Mouse (Mus musculus): Measurements from ENCODE around the gene St8sia1.

St8sia1 gene

DNA sequence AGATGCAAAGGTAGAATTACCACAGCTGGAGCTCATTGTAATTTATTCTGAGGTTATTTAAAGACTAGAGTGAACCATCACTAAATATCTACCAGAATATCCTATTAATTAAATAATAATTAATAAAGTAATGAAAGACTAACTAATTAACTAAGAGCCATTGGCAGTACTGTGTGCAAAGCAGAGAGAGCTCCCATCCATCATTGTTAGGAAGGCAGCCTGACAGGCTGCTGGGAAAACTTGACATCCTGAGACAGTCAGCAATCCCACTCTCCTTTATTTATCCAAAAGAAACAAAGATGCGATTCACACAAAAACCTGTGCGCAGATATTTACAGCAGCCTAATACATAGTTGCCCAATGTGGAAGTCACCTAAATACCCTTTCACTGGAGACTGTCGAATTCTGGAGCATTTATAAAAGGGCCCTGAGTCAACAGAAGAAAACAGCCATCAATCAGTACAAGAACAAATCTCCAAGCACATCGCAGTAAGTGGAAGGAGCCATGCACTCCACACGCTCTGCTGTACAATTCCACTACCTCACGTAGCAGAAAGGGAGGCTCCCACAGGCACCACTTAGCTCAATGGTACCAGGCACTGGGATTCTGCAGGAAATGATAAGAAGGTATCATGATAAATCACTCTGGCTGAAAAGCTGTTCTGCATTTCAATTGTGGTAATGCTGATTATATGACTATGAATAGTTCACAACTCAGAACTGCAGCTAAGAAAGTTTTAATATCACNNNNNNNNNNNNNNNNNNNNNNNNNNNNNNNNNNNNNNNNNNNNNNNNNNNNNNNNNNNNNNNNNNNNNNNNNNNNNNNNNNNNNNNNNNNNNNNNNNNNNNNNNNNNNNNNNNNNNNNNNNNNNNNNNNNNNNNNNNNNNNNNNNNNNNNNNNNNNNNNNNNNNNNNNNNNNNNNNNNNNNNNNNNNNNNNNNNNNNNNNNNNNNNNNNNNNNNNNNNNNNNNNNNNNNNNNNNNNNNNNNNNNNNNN lies 15.7 kb upstream of the St8sia1 start:
- no peak for DNase-seq (ENCODE audit: low spot score in 2 of 2)

DNA sequence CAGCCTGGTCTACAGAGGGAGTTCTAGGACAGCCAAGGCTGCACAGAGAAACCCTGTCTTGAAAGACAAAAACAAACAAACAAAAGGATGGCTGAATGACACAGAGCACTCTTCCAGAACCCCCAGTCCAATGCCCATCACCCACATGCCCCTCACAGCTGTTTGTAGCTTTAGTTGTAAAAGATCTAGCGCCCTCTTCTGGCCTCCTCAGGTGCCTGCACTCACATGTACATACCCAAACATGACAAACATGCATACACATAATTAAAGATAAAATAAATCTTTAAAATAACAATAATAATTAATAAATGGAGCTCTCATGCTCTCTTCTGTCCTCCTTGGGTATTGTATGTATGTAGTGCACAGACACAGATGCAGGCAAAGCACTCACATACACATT lies 13.0 kb upstream of the St8sia1 start:
- no peak for DNase-seq (ENCODE audit: low spot score in 2 of 2)

DNA sequence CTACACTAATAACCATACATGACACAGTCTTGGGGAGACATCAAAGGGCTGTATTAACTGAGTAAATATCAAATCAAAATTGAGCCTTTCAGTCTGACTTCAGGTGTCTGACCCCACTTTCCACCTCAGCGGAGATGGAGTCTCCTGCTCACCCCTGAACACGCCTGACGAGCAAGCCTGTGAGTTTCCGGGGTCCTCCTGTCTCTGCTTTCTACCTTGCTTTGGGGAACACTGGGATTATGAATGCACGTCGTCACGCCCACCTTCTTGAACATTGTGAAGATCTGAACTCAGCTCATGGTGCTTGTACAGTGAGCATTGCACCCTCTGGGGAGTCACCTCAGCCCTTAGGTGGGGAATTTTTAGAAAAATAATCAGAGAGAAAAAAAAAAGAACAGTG lies 9.0 kb upstream of the St8sia1 start:
- DNase-seq (ENCODE audit: low spot score in 2 of 2), result peak in 1 of 2 experiments; percentile 38

DNA sequence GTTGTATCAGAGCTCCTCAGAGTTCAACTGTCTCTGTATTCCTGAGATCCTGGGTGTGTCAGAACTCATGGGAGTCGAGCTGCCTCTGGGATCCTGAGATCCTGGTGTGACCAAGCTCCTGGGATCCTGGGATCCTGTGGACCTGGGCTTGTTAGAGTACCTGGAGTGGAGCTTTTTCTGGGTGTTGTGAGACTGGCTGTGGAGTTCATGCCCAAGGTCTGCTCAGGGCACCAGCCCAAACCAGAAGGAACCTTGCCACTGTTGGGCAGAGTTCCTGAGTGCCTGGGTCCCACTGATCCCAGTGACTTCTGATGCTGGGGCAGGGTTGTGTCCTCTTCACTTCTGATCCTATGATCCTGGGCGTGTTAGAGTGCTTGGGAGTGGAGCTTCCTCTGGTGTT lies 8.0 kb upstream of the St8sia1 start:
- no peak for DNase-seq (ENCODE audit: low spot score in 2 of 2)

DNA sequence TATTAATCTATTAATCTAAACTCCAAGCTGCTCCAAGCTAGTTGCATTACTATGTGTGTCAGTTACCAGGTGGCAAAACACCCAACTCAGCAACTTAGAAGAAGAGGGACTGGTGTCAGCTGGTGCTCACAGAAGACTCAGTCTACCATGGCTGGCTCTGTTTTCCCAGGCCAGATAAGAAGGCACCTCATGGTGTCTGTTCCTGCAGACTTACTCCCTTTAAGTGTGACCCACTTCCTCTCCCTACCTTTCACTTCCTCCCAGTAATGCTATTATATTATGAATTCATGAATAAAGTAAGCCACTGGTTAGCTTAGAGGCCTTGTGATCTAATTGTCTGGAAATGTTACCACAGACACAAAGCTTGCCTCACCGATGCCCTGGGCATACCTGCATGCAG lies 3.2 kb upstream of the St8sia1 start:
- DNase-seq (ENCODE audit: low spot score in 2 of 2), result no peak

- peak in 1 of 2 experiments; percentile 45 for DNase-seq (ENCODE audit: low spot score in 2 of 2)
These were observed 506 bp upstream of the St8sia1 start for GRCm38 (mm10) chr6:142964531-142965385.

GRCm38 (mm10) chr6:142963480-142964075 lies 674 bp downstream of the St8sia1 start:
- no peak for DNase-seq (ENCODE audit: low spot score in 2 of 2)

GRCm38 (mm10) chr6:142962881-142963280 lies 1.4 kb downstream of the St8sia1 start:
- DNase-seq (ENCODE audit: low spot score in 2 of 2), result no peak

DNA sequence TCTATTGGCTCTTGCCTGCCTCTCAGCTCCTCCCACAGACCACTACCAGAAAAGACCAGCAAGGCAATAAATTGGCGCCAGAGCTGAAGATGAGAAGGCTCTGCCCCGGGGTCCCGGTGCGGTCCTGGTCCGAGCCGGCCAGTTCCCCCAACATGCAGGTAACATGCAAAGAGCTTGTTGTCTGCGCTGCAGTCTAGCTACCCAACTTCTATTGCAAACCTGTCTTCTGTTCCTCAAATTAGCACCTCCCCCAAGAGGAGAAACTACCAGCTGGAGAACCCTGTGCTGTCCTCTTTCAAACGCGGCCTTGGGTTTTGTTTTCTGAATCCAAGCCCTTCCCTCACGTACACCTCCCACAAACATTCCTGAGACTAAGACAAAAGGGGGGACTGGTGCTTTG lies 1.8 kb downstream of the St8sia1 start:
- no peak for DNase-seq (ENCODE audit: low spot score in 2 of 2)

- DNase-seq (ENCODE audit: low spot score in 2 of 2), result no peak
These were observed 2.4 kb downstream of the St8sia1 start for GRCm38 (mm10) chr6:142961721-142962455.

GRCm38 (mm10) chr6:142956556-142956955 lies 7.7 kb downstream of the St8sia1 start:
- no peak for DNase-seq (ENCODE audit: low spot score in 2 of 2)

DNA sequence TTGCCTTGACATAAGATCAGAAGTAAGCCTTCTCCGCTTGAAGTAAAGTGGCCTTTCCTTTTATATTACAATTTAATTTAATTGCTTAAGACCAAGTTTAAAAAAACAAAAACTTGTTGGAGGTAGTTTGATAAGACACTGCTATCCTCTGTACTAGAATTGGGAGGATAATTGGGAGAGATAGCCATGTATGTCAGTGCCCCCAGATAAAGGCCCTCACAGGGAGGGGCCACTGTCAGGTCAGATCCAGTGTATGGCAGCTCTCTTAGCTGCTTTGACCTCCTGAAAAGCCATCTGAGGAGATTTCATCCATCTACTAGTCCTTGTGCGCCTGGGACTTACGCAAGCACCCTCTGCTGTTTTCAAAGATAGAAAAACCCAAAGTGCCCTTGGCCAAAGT lies 9.0 kb downstream of the St8sia1 start:
- no peak for DNase-seq (ENCODE audit: low spot score in 2 of 2)

DNA sequence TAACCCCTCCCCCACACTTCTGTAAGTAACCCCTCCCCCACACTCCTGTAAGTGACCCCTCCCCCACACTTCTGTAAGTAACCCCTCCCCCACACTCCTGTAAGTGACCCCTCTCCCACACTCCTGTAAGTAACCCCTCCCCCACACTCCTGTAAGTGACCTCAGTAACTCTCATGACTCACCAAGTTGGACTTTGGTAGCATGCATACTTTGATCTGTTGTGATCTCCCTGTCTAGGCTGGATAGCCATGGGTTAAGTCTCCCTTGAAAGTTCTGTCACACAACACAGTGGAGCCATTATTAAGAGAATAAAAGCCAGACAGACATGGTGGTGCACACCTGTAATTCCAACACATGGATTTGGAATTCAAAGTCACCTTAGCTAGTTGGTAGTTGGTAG lies 11.1 kb downstream of the St8sia1 start:
- no peak for DNase-seq (ENCODE audit: low spot score in 2 of 2)

DNA sequence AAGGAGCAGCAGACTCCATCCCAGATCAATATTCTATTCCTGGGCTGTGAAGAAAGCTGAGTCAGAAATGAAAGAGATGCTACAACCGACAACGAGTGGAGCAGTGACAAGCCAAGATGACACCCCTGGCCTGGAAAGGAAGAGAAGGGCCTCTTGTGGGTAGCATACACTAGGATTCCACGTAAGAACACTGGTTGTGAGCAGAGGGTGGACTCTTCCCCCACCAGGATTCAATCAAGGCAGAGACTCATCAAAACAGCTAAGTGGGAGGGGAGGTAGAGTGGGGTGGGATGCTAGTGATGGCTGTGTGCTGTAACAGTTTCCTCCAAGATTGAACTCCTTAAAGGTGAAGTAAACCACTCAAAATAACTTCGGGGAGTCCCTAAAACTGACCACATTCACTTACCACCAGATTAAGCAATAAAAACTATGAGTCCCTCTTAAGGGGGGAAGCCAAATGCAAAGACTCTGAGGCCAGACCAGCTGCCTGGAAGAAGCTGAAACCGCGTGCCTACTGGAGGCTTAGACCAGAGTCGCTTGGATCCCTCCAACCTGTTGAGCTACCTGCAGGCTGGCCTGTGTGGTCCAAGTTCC lies 11.8 kb downstream of the St8sia1 start:
- no peak for DNase-seq (ENCODE audit: low spot score in 2 of 2)

DNA sequence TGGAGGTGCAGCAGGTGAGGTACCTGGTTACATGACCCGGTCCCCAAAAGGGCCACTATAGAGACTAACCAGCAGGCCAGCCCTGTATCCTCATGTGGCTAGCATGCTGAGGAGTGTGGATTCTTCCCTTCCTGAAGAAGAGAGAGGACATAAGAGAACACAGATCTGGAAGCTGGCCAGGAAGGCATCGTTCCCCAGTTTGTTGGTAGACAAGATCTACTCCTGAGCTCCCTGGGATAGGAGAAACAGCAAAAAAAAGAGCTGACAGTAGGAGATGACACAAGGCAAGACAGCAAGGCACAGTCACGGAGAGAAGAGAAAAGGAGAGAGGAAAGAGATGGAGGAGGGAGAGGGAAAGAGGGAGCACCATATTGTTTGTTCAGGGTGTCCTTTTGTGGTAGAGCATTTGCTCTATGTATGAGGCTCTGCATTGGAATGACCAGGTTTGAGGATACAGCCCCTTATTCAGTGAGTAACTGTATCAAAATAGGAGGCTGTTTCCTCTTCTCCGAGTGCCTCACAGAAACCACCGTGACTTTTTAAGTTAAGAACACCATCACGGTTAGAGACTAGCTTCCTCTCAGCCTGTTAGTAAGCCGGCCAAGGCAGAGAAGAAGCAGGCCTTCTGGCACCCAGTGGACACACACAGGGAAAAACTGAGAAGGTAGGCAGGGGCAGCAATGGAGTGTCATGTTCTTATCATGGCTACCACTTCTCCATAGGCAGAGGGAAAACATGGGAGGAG lies 12.5 kb downstream of the St8sia1 start:
- no peak for DNase-seq (ENCODE audit: low spot score in 2 of 2)

- no peak for DNase-seq (ENCODE audit: low spot score in 2 of 2)
These were observed 13.9 kb downstream of the St8sia1 start for GRCm38 (mm10) chr6:142950354-142950753.

GRCm38 (mm10) chr6:142948955-142949357 lies 15.3 kb downstream of the St8sia1 start:
- no peak for DNase-seq (ENCODE audit: low spot score in 2 of 2)

DNA sequence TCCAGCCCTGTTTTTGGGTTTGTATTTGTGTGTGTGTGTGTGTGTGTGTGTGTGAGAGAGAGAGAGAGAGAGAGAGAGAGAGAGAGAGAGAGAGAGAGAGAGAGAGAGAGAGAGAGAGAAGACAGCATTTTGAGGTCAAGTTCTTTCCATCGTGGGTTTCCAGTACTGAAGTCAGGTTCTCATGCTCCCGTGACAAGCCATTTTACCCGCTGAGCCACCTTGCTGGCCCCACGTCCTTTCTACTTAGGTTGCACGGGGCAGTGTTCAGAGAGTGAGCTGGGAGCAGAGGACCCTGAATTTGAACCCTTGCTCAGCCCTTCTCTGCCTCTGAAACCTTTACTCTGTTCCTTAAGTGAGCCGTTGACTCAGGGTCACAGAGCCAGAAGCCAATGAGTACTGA lies 17.2 kb downstream of the St8sia1 start:
- DNase-seq (ENCODE audit: low spot score in 2 of 2), result no peak

- DNase-seq (ENCODE audit: low spot score in 2 of 2), result no peak
These were observed 18.0 kb downstream of the St8sia1 start for GRCm38 (mm10) chr6:142946069-142946871.

DNA sequence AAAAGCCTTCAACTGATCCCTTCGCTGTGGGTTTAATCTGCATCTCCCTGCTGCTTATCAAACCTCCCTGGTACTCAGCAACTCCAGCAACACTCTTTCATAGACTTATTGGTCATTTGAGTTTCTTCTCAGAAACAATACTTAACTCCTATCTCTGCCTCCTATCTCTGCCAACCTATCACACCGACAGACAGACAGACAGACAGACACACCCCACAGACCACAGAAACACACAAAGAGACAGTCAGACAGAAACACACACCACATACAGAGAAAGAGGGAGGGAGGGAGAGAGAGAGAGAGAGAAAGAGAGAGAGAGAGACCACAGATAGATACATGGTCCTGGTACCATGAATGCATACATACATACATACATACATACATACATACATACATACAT lies 18.8 kb downstream of the St8sia1 start:
- no peak for DNase-seq (ENCODE audit: low spot score in 2 of 2)
